Mouse (Mus musculus) left cerebral cortex, adult 2 months (tissue): ENCODE results near the gene Barhl1. TPM values are rescaled to one million over a fixed set of nuclear protein-coding genes. Genes with fewer than 3 reads are reported as not detected.

Experiments
- DNase-seq, 2 experiments: peaks; one replicate each; pipeline ENCODE4 v3.0.0; 2021 to 2022; ENCODE audit warnings: low spot score in 2 of 2, mixed read lengths in 1 of 2; ENCODE audit errors: extremely low spot score in 1 of 2
- H3K27ac ChIP-seq: fragments of 200-600 bp; 2 replicates; pipeline ENCODE4 v1.8.1; 2022
- H3K4me3 ChIP-seq: fragments of 200-600 bp; 2 replicates; pipeline ENCODE4 v1.8.1; 2022
- CTCF ChIP-seq: fragments of 200-600 bp; IDR thresholded peaks from 2 replicates; pipeline ENCODE4 v1.8.1; 2022; ENCODE audit warnings: antibody characterized with exemption, mild to moderate bottlenecking, moderate library complexity
- intact Hi-C: fragments of 180-260 bp; cut with DNase I; formaldehyde crosslinking; loops from one replicate; pipeline ENCODE4 v1.15.1; 2025
- long read RNA-seq, 2 experiments: library from polyadenylated mRNA; stranded (forward); transcript quantifications; one replicate each; pipeline ENCODE4 v2.0.0; 2021; ENCODE audit warnings: borderline mapping rate in 2 of 2
- total RNA-seq, 2 experiments: library from RNA; stranded (reverse); gene quantifications; 2 replicates each; pipeline ENCODE4 v1.2.3; 2021

Gene Barhl1
- total RNA-seq, result not detected
- long read RNA-seq, experiment 1, result 0 reads
- long read RNA-seq, experiment 2, result 0 reads

DNA sequence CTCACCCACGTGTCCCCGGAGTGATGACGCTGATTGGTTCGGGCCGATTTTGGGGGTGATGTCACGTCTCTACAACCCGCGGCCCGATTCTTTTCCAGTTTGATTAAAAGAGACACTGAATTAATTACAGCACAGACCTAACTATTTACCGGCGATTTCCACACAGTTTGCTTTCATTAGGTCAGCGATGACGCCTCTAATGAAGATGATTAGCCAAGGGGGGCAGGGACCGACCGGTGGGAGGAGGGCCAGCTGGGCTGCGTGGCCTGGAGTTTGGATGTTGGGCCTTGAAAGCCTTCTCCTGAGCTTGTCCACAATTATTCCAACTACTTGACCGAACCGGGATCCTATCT is at the start of gene Barhl1:
Gene Barhl1 (minus strand): TSS at position 156 of the 353 bp plus-strand sequence.
- no peak for TF ChIP-seq CTCF
- Histone ChIP-seq H3K27ac (no peak within 1 kb of the TSS), H3K4me3 (no peak within 1 kb of the TSS)
- intact Hi-C loops, result no loop called here
- no peak for DNase-seq

DNA sequence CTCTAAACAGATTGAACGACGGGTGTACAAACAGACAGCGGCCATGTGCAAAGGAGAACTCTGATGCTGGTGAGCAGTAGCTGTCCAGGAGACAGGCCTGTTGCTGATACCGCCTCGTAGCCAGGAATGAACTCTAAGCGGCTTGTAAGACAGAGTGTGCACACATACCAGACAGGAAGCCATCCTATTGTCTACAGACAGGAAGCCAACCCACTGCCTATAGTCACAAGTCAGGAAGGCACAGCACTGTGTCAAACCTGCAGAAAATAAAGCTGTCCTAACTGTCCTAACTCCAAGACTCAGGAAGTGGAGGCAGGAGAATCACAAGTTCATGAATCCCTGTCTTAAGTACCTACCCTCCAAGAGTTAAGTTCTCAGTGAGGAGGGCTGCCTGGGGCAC is 47.1 kb upstream of the Barhl1 start:
- intact Hi-C loops, result no loop called here
- TF ChIP-seq CTCF, result no peak

DNA sequence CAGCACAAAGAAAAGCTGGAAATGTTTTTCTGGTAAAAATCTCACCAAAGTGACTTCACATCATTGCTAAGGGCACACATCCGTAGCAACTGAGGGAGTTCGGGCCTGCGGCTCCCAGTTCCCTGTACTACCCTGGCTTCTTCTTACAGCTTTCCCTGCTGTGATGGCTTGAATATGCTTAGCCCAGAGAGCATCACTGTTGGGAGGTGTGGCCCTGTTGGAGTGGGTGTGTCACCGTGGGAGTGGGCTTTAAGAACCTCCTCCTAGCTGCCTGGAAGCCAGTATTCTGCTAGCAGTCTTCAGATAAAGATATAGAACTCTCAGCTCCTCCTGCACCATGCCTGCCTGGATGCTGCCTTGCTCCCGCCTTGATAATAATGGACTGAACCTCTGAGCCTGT is 45.2 kb upstream of the Barhl1 start:
- intact Hi-C loops, result no loop called here
- TF ChIP-seq CTCF, result no peak
- DNase-seq, result no peak
- no peak overlapping the region for H3K27ac ChIP-seq
- H3K4me3 ChIP-seq, result no peak overlapping the region

More for the DNA sequence above, 47.1 kb upstream of the Barhl1 start:
- no peak for DNase-seq
- H3K27ac ChIP-seq, result no peak overlapping the region
- no peak overlapping the region for H3K4me3 ChIP-seq

DNA sequence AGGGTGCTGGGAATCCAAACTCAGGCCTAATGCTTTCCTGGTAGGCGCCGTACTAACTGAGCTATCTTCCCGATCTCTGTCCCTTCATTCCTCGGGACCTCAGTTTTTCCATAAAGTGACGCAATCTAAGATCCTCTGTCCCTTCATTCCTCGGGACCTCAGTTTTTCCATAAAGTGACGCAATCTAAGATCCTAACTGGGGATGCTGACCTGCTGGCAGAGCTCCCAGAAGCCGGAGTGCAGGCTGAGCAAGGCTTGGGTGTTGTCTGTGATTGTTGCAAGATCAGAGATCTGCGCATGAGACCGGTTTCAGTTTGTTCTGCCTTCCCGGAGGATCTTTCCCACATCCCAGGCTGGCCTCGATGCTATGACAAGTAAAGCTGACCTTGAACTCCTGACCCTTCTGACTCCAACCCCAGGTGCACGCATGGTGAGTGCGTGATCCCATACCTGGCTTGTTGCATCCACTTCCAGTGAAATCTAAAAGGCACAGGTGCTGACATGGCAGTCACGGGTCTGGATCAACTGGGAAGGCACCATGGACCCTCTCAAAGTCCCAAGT is 44.6 kb upstream of the Barhl1 start:
- no peak for DNase-seq
- intact Hi-C loops, result no loop called here
- H3K27ac ChIP-seq, result no peak overlapping the region
- no peak overlapping the region for H3K4me3 ChIP-seq
- TF ChIP-seq CTCF, result no peak

DNA sequence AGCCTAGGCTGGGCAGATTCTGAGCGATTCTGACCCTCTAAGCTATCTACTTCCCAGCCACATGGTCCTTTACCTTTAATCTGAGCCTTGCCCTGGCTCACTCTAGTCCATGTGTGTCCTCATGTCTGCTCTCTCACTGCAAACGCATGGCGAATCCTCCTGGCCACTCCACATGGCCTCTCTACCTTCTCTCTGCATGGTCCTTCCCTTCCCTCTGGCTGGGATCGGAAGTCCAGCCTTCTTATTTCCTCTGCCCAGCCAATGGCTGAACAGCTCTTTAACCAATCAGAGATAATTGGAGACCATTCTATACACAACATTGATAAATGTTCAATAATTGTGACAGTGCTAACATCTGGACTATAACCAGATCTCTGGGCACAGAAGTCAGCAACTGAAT is 40.4 kb upstream of the Barhl1 start:
- intact Hi-C loops, result no loop called here
- H3K27ac ChIP-seq, result no peak overlapping the region
- H3K4me3 ChIP-seq, result no peak overlapping the region
- no peak for TF ChIP-seq CTCF
- DNase-seq, result no peak

DNA sequence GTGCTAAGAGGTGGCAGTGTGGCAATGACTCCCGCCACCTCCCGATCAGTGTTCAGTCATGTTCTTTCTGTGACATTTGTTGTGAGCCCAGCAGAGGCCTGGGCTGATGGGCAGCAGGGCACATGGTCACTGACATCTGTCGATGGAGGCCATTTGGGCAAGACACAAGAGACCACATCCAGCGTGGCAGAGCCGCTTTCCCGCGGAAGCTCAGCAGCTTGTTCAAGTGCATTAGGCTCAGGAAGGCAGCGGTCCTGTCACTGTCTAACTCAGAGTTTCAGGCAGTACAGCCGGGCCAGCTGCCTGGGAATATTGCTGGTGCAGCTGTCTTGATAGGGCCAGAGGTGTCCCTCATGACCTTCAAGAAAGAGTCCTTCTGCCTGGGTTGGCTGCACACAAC is 38.1 kb upstream of the Barhl1 start:
- intact Hi-C loops, result no loop called here
- DNase-seq, result no peak
- Histone ChIP-seq H3K4me3 (no peak overlapping the region), H3K27ac (no peak overlapping the region)
- TF ChIP-seq CTCF, result no peak

DNA sequence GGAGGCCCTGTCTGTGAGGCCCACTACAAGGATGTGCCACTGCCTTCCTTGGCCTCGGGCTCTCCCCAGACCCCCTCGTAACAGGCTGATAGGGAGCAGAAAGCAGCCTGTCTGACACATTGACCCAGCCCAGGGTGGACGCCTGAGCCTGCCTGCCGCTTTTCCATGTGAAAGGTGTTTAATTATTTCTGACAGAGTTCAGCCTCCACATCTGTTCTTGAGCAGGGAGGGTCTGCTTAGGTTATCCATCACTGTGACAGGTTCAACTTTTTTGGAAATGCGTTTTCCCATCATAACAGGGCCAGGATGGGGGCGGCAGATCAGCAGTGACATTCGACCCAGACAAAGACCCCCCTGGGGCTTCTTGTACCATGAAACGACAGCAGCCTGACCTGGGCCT is 36.5 kb upstream of the Barhl1 start:
- intact Hi-C loops, result no loop called here
- no peak overlapping the region for H3K4me3 ChIP-seq
- TF ChIP-seq CTCF, result no peak
- DNase-seq, result no peak
- H3K27ac ChIP-seq, result no peak overlapping the region

DNA sequence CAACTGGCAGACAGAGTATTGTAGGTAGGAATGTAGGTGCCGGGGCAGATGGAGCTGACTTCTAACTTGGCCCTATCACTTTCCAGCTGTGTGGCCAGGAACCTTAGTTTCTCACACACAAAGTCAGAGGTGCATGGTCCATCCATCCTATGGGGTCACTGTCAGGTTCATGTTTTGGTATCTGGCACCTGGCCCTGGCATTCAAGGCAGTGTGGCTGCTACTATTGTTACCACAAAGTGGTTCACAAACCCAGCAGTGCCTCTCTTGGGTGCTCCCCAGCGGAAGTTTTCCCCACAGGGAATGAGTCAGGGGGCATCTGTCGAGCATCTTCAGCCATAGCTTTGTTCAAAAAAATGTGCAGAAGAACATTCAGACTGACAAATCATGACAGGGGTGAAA is 29.8 kb upstream of the Barhl1 start:
- intact Hi-C loops, result no loop called here
- Histone ChIP-seq H3K27ac (no peak overlapping the region), H3K4me3 (no peak overlapping the region)
- DNase-seq, result no peak
- no peak for TF ChIP-seq CTCF

DNA sequence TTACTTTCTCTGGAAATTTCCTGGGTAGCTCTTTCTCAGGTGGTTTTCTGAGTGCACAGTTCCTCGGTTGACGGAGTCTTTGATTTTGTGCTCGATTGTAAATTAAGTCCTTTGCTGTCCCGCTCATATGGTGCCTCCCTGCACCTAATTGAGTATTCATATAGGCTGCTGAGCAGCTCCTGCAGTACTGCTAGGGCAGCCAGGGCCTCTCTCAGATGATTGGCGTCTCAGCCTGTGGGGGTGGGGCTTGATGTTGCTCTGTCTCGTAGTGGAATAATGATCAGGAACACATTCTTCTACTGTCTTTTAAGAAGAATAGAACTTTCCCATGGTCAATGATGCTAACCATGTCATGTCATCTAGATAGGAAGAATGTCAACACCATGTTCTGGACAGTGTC is 28.9 kb upstream of the Barhl1 start:
- no peak overlapping the region for H3K27ac ChIP-seq

DNA sequence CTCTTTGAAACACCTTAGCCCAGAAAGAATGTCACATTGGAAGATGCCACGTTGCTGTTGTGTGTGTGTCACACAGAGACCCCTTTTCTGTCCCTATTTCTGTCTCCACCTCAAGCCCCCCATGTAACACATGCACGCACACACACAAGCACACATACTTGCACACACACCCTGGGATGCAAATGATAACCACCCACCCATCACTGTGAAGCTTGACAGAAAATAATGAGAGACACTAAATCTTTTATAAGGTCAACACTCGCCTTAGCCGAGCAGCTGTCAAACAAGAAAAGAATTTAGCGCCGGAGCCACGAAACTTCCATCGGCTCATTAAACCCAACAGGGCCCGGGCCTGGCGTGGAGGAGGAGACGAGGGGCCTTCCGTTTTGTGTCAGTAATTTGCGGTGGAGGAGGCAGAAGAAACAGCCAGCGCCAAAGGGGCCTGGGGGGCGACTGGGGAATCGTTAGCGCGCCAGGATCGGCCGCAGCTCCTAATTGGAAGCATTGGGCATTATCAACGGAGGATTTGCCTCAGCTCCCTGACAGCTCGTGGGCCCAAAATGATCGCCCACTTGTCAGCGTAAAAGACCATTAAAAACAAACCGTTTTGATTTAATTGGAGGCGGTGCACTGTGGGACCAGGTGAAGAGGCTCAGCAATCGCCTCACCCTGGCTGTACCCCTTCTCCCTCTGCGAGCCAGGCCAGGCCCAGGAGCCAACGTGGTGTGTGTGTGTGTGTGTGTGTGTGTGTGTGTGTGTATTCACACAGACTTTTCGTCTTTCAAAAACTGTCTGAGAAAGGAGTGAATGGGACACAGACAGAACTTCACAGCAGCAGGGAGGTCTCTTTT is 27.4 kb upstream of the Barhl1 start:
- Histone ChIP-seq H3K27ac (no peak overlapping the region), H3K4me3 (no peak overlapping the region)
- TF ChIP-seq CTCF, result no peak
- intact Hi-C loops, result no loop called here
- no peak for DNase-seq

More for the DNA sequence above, 28.9 kb upstream of the Barhl1 start:
- no peak for TF ChIP-seq CTCF
- intact Hi-C loops, result no loop called here
- H3K4me3 ChIP-seq, result no peak overlapping the region
- no peak for DNase-seq

DNA sequence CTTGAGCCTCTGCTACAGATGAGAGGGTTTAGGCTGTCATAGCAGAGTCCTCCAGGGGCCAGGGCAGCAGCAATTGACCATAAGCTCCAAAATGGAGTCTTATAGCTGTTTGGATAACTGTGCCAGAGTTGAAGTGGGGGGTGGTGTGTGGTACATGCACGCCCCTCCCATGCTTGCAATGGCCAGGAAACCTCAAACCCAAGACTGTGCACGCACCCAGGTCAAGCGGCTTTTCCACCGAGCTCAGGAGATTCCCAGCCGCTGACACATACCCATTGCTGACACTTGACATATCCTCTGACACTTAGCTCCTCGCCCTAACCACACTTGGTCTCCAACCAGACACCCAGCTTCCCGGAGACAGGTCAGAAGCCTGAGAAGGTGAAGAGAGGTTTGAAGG is 22.5 kb upstream of the Barhl1 start:
- TF ChIP-seq CTCF, result no peak
- Histone ChIP-seq H3K27ac (no peak overlapping the region), H3K4me3 (no peak overlapping the region)
- DNase-seq, result no peak
- intact Hi-C loops, result loop anchor here (5.0 kb wide), 1 partner anchor 33 kb away; no protein-coding TSS in a partner anchor

DNA sequence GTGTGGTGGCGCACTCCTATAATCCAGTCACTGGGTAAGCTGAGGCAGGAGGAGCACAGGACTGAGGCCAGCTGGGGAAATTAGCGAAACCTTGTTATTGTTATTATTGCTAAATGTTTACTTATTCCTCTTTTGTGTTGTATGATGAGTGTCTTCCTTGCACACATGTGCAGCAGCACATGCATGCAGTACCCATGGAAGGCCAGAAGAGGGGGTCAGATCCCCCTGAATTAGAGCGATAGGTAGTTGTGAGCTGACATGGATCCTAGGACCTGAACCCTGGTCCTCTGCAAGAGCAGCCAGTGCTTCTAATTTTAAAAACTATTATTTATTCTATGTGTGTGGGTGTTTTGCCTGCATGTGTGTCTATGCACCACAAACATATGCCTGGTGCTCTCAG is 14.1 kb upstream of the Barhl1 start:
- no peak for DNase-seq
- H3K27ac ChIP-seq, result no peak overlapping the region
- intact Hi-C loops, result no loop called here
- no peak; the same call in 1 of the 2 replicates for TF ChIP-seq CTCF
- no peak overlapping the region for H3K4me3 ChIP-seq

DNA sequence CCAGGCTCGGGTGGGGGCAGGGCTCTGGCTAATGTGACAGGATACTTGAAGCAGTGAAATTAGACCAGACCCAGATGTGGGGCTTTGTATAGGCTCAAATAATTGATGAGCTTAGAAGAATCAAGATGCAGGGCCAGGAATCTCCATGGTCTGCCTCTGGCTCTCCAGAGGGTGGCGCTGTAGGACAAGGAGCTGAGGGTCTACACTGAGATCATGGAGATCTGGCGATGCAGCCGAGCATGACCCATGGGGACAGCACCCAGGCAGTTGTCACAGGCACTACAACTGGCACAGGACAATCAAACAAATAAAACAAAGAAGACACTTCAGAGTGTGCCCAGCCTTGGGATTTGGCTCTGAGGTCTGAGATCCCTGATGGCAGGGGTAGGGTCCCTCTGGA is 7.4 kb upstream of the Barhl1 start:
- TF ChIP-seq CTCF, result peak; percentile 91
- intact Hi-C loops, result loop anchor here (1.0 kb wide), 3 partner anchors 52 to 169 kb away; no protein-coding TSS in a partner anchor
- H3K27ac ChIP-seq, result no peak overlapping the region
- DNase-seq, result peak; percentile 59 to 77
- no peak overlapping the region for H3K4me3 ChIP-seq
